Mouse (Mus musculus): Measurements from ENCODE around the gene Rhno1. TPM values are rescaled to one million over a fixed set of nuclear protein-coding genes. Genes with fewer than 3 reads are reported as not detected.
"Not testable (repeated sequence)": the region's sequence is repeated elsewhere in the genome, so short reads cannot be mapped to it uniquely, and the experiment has no call there.

The Rhno1 gene
- polyA plus RNA-seq, 1 experiment = 39.9 TPM

- Histone ChIP-seq H3K4me3 (ENCODE audit: insufficient read depth, poor library complexity, severe bottlenecking) (no peak overlapping the region), H3K79me3 (ENCODE audit: low read depth) (no peaks in the 10 kb centered on the region), H3K27me3 (ENCODE audit: control insufficient read depth, insufficient read depth, insufficient read length) (no peaks in the 10 kb centered on the region), H3ac (ENCODE audit: control insufficient read depth, insufficient read length, low read depth) (no peak overlapping the region), H3K36me3 (ENCODE audit: control insufficient read depth, insufficient read depth) (no peaks in the 10 kb centered on the region), H3K79me2 (ENCODE audit: control insufficient read depth, insufficient read depth) (no peaks in the 10 kb centered on the region)
- TF ChIP-seq MAX (IDR thresholded peaks at IDR 0.05) = no peak
- no peak for TF ChIP-seq MYOG (IDR thresholded peaks at IDR 0.05; ENCODE audit: control insufficient read depth, extremely low read depth, insufficient read length)
- no peak for TF ChIP-seq MYOD1 (IDR thresholded peaks at IDR 0.05; ENCODE audit: control insufficient read depth, insufficient read length, low read depth)
- TF ChIP-seq FOSL1 (IDR thresholded peaks at IDR 0.05; ENCODE audit: insufficient read depth, low read length, poor library complexity, severe bottlenecking) = no peak
- no peak for TF ChIP-seq USF1 (IDR thresholded peaks at IDR 0.05; ENCODE audit: low read depth)
- no peak for TF ChIP-seq CTCF (IDR thresholded peaks at IDR 0.05; ENCODE audit: control insufficient read depth, insufficient read depth, insufficient read length)
- TF ChIP-seq CEBPB (IDR thresholded peaks at IDR 0.05; ENCODE audit: low read depth) = no peak
Measured at GRCm38 (mm10) chr6:128385026-128385425, 22.3 kb upstream of the Rhno1 start.

GRCm38 (mm10) chr6:128383752-128384151, 21.0 kb upstream of the Rhno1 start:
- Histone ChIP-seq H3K27me3 (ENCODE audit: control insufficient read depth, insufficient read depth, insufficient read length) (no peaks in the 10 kb centered on the region), H3K36me3 (ENCODE audit: control insufficient read depth, insufficient read depth) (no peaks in the 10 kb centered on the region), H3K79me3 (ENCODE audit: low read depth) (no peaks in the 10 kb centered on the region), H3K79me2 (ENCODE audit: control insufficient read depth, insufficient read depth) (no peaks in the 10 kb centered on the region), H3K4me3 (ENCODE audit: insufficient read depth, poor library complexity, severe bottlenecking) (no peak overlapping the region), H3ac (ENCODE audit: control insufficient read depth, insufficient read length, low read depth) (no peak overlapping the region)
- no peak for TF ChIP-seq CEBPB (IDR thresholded peaks at IDR 0.05; ENCODE audit: low read depth)
- TF ChIP-seq USF1 (IDR thresholded peaks at IDR 0.05; ENCODE audit: low read depth) = no peak
- TF ChIP-seq MYOD1 (IDR thresholded peaks at IDR 0.05; ENCODE audit: control insufficient read depth, insufficient read length, low read depth) = no peak
- TF ChIP-seq FOSL1 (IDR thresholded peaks at IDR 0.05; ENCODE audit: insufficient read depth, low read length, poor library complexity, severe bottlenecking) = no peak
- TF ChIP-seq MYOG (IDR thresholded peaks at IDR 0.05; ENCODE audit: control insufficient read depth, extremely low read depth, insufficient read length) = no peak
- no peak for TF ChIP-seq CTCF (IDR thresholded peaks at IDR 0.05; ENCODE audit: control insufficient read depth, insufficient read depth, insufficient read length)
- TF ChIP-seq MAX (IDR thresholded peaks at IDR 0.05) = no peak

DNA sequence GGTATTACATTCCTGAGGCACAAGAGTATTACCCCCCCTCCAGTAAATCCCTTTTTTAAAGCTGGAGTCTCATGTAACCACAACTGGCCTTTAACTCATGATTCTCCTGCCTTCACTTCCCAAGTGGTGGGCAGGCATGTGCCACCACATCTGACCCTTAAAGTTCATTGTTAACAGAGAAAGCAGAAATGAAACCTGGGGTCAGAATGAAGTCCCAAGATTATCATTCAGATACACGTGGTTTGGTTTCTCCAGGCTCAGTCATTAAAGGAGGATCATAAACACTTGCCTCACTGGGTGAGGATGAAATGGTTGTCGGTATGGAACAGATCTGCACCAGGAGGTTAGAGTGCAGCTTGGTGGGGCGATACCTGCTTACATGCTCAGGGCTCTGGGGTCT, 18.5 kb upstream of the Rhno1 start:
- no peaks in the 10 kb centered on the region for H3K79me3 ChIP-seq (ENCODE audit: low read depth)
- H3K36me3 ChIP-seq (ENCODE audit: control insufficient read depth, insufficient read depth) = no peaks in the 10 kb centered on the region
- no peaks in the 10 kb centered on the region for H3K79me2 ChIP-seq (ENCODE audit: control insufficient read depth, insufficient read depth)
- H3ac ChIP-seq (ENCODE audit: control insufficient read depth, insufficient read length, low read depth) = no peak overlapping the region
- no peak for TF ChIP-seq MYOD1 (IDR thresholded peaks at IDR 0.05; ENCODE audit: control insufficient read depth, insufficient read length, low read depth)
- no peak for TF ChIP-seq FOSL1 (IDR thresholded peaks at IDR 0.05; ENCODE audit: insufficient read depth, low read length, poor library complexity, severe bottlenecking)
- TF ChIP-seq CTCF (IDR thresholded peaks at IDR 0.05; ENCODE audit: control insufficient read depth, insufficient read depth, insufficient read length) = no peak
- TF ChIP-seq MYOG (IDR thresholded peaks at IDR 0.05; ENCODE audit: control insufficient read depth, extremely low read depth, insufficient read length) = no peak
- no peak for TF ChIP-seq USF1 (IDR thresholded peaks at IDR 0.05; ENCODE audit: low read depth)
- TF ChIP-seq CEBPB (IDR thresholded peaks at IDR 0.05; ENCODE audit: low read depth) = no peak
- TF ChIP-seq MAX (IDR thresholded peaks at IDR 0.05) = no peak
- H3K4me3 ChIP-seq (ENCODE audit: insufficient read depth, poor library complexity, severe bottlenecking) = no peak overlapping the region
- no peaks in the 10 kb centered on the region for H3K27me3 ChIP-seq (ENCODE audit: control insufficient read depth, insufficient read depth, insufficient read length)

DNA sequence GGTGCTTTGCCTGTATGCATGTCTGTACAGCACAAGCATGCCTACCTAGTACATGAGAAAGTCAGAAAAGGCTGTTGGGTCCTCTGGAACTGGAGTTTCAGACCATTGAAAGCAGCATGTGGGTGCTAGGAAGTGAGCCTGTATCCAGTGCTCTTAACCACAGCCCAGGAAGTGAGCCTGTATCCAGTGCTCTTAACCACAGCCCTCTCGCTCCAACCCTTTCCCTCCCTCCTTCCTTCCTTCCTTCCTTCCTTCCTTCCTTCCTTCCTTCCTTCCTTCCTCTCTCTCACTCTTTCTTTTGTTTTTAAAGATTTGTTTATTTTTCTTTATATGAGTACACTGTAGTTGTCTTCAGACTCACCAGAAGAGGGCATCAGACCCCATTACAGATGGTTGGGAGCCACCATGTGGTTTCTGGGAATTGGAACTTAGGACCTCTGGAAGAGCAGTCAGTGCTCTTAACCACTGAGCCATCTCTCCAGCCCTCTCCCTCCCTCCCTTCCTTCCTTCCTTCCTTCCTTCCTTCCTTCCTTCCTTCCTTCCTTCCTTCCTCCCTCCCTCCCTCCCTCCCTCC, 18.0 kb upstream of the Rhno1 start:
- H3K79me3 ChIP-seq (ENCODE audit: low read depth); H3ac ChIP-seq (ENCODE audit: control insufficient read depth, insufficient read length, low read depth); H3K27me3 ChIP-seq (ENCODE audit: control insufficient read depth, insufficient read depth, insufficient read length): not testable (repeated sequence)

GRCm38 (mm10) chr6:128379636-128380035, 16.9 kb upstream of the Rhno1 start:
- TF ChIP-seq CEBPB (IDR thresholded peaks at IDR 0.05; ENCODE audit: low read depth) = no peak
- no peak for TF ChIP-seq MYOG (IDR thresholded peaks at IDR 0.05; ENCODE audit: control insufficient read depth, extremely low read depth, insufficient read length)
- no peak for TF ChIP-seq MYOD1 (IDR thresholded peaks at IDR 0.05; ENCODE audit: control insufficient read depth, insufficient read length, low read depth)
- no peak for TF ChIP-seq CTCF (IDR thresholded peaks at IDR 0.05; ENCODE audit: control insufficient read depth, insufficient read depth, insufficient read length)
- TF ChIP-seq USF1 (IDR thresholded peaks at IDR 0.05; ENCODE audit: low read depth) = no peak
- TF ChIP-seq FOSL1 (IDR thresholded peaks at IDR 0.05; ENCODE audit: insufficient read depth, low read length, poor library complexity, severe bottlenecking) = no peak
- TF ChIP-seq MAX (IDR thresholded peaks at IDR 0.05) = no peak
- Histone ChIP-seq H3K4me3 (ENCODE audit: insufficient read depth, poor library complexity, severe bottlenecking) (no peak overlapping the region), H3K36me3 (ENCODE audit: control insufficient read depth, insufficient read depth) (peaks cover 6% of the 10 kb centered on the region), H3ac (ENCODE audit: control insufficient read depth, insufficient read length, low read depth) (no peak overlapping the region), H3K79me3 (ENCODE audit: low read depth) (no peaks in the 10 kb centered on the region), H3K27me3 (ENCODE audit: control insufficient read depth, insufficient read depth, insufficient read length) (no peaks in the 10 kb centered on the region), H3K79me2 (ENCODE audit: control insufficient read depth, insufficient read depth) (no peaks in the 10 kb centered on the region)

More for the DNA sequence above, 18.0 kb upstream of the Rhno1 start:
- H3K4me3 ChIP-seq (ENCODE audit: insufficient read depth, poor library complexity, severe bottlenecking); H3K79me2 ChIP-seq (ENCODE audit: control insufficient read depth, insufficient read depth); H3K36me3 ChIP-seq (ENCODE audit: control insufficient read depth, insufficient read depth): not testable (repeated sequence)

DNA sequence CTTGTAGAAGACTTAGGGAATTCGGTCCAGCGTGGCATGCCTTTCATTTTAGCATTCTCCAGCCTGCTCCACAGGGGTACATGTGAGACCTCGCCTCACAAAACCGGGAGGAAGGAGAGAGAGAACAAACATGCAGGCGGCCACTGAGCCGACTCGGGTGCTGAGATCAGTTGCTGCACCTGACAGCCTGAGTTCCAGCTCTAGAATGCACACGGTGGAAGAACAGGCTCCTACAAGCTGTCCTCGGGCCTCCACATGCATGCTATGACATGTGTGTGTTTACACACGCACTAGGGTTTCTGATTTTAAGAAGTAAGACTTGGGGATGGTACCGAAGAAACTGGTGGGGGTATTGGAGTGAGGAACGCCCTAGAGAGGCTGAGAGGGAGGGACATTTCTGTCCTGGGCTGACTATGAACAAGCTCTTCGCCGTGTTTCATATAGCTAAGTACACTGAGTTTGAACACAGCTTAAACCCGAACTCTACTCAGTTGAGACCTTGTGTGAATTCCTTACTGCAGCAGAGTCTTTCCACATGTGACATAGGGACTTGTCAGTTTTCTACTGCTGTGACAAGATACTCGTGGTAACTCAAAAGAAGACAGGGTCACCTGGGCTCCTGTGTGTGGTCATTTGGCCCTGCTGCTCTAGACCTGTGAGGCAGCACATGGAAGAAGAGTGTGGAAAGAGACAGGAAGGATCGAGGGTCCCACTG, 13.8 kb upstream of the Rhno1 start:
- peaks cover 2% of the 10 kb centered on the region for H3K79me3 ChIP-seq (ENCODE audit: low read depth)
- H3K4me3 ChIP-seq (ENCODE audit: insufficient read depth, poor library complexity, severe bottlenecking) = no peak overlapping the region
- H3ac ChIP-seq (ENCODE audit: control insufficient read depth, insufficient read length, low read depth) = no peak overlapping the region
- no peak for TF ChIP-seq FOSL1 (IDR thresholded peaks at IDR 0.05; ENCODE audit: insufficient read depth, low read length, poor library complexity, severe bottlenecking)
- TF ChIP-seq CEBPB (IDR thresholded peaks at IDR 0.05; ENCODE audit: low read depth) = no peak
- no peak for TF ChIP-seq CTCF (IDR thresholded peaks at IDR 0.05; ENCODE audit: control insufficient read depth, insufficient read depth, insufficient read length)
- TF ChIP-seq MYOD1 (IDR thresholded peaks at IDR 0.05; ENCODE audit: control insufficient read depth, insufficient read length, low read depth) = no peak
- no peak for TF ChIP-seq MYOG (IDR thresholded peaks at IDR 0.05; ENCODE audit: control insufficient read depth, extremely low read depth, insufficient read length)
- TF ChIP-seq USF1 (IDR thresholded peaks at IDR 0.05; ENCODE audit: low read depth) = no peak
- TF ChIP-seq MAX (IDR thresholded peaks at IDR 0.05) = no peak
- peaks cover 37% of the 10 kb centered on the region for H3K36me3 ChIP-seq (ENCODE audit: control insufficient read depth, insufficient read depth)
- H3K27me3 ChIP-seq (ENCODE audit: control insufficient read depth, insufficient read depth, insufficient read length) = no peaks in the 10 kb centered on the region
- H3K79me2 ChIP-seq (ENCODE audit: control insufficient read depth, insufficient read depth) = no peaks in the 10 kb centered on the region

All from C2C12 (cell line).